Mouse (Mus musculus): ENCODE data around the gene Tgfbr2.
"Not testable (repeated sequence)": the region's sequence is repeated elsewhere in the genome, so short reads cannot be mapped to it uniquely, and the experiment has no call there.

Gene Tgfbr2

GRCm38 (mm10) chr9:116059156-116059555 is 116.0 kb downstream of the Tgfbr2 start:
- DNase-seq, result peak; percentile 41

- DNase-seq, result no peak
Observed at GRCm38 (mm10) chr9:116058475-116058874, 116.7 kb downstream of the Tgfbr2 start.

- DNase-seq, result no peak
Observed at GRCm38 (mm10) chr9:116053976-116054375, 121.2 kb downstream of the Tgfbr2 start.

GRCm38 (mm10) chr9:116049985-116050384 is 125.2 kb downstream of the Tgfbr2 start:
- DNase-seq, result no peak

- peak; percentile 79 for DNase-seq
Observed at GRCm38 (mm10) chr9:116041787-116042186, 133.4 kb downstream of the Tgfbr2 start.

- no peak for DNase-seq
Observed at GRCm38 (mm10) chr9:116041369-116041768, 133.8 kb downstream of the Tgfbr2 start.

- DNase-seq, result not testable (repeated sequence)
Observed at GRCm38 (mm10) chr9:116040852-116041251, 134.3 kb downstream of the Tgfbr2 start.

GRCm38 (mm10) chr9:116039981-116040380 is 135.2 kb downstream of the Tgfbr2 start:
- no peak for DNase-seq

- no peak for DNase-seq
Observed at GRCm38 (mm10) chr9:116038275-116038674, 136.9 kb downstream of the Tgfbr2 start.

Data from thymus, postnatal 25 days (tissue).